Mouse (Mus musculus) cerebellum, adult 2 months (tissue): ENCODE results near the gene Omp.

Experiments used
- CTCF ChIP-seq: fragments of 200-500 bp; IDR thresholded peaks from 2 replicates; pipeline ENCODE4 v1.5.1; 2011; ENCODE audit warnings: low read depth, mild to moderate bottlenecking, control low read depth, low read length, moderate library complexity, borderline replicate concordance; ENCODE audit not compliant: insufficient read depth
- POLR2A ChIP-seq: fragments of 200-500 bp; IDR thresholded peaks from 2 replicates; pipeline ENCODE4 v1.6.1; 2011; ENCODE audit warnings: low read length, control low read depth, borderline replicate concordance; ENCODE audit not compliant: insufficient read depth

- no peak for TF ChIP-seq CTCF
- no peak for TF ChIP-seq POLR2A
These were observed 7.3 kb downstream of the Omp start for GRCm38 (mm10) chr7:98137995-98138394.
